Mouse (Mus musculus) spleen, adult 12 weeks (tissue): Measurements from ENCODE around the gene Plxnc1.
A peak's percentile ranks its signal among the peaks of the same experiment; 100 is the strongest.

Source experiments
- DNase-seq: peaks from one replicate; pipeline ENCODE4 v3.0.0; 2022; ENCODE audit warnings: low spot score

The Plxnc1 gene

GRCm38 (mm10) chr10:94919960-94920359, 24.7 kb downstream of the Plxnc1 start:
- no peak for DNase-seq

- peak; percentile 68 for DNase-seq
These were observed 25.1 kb downstream of the Plxnc1 start for GRCm38 (mm10) chr10:94919552-94919951.

GRCm38 (mm10) chr10:94918618-94919017, 26.0 kb downstream of the Plxnc1 start:
- DNase-seq: no peak

- DNase-seq: no peak
These were observed 26.6 kb downstream of the Plxnc1 start for GRCm38 (mm10) chr10:94917990-94918389.

- no peak for DNase-seq
These were observed 27.3 kb downstream of the Plxnc1 start for GRCm38 (mm10) chr10:94917354-94917753.

- no peak for DNase-seq
These were observed 28.0 kb downstream of the Plxnc1 start for GRCm38 (mm10) chr10:94916610-94917009.

GRCm38 (mm10) chr10:94915746-94916145, 28.9 kb downstream of the Plxnc1 start:
- no peak for DNase-seq

- no peak for DNase-seq
These were observed 30.6 kb downstream of the Plxnc1 start for GRCm38 (mm10) chr10:94914081-94914480.

- peak; percentile 27 for DNase-seq
These were observed 31.3 kb downstream of the Plxnc1 start for GRCm38 (mm10) chr10:94913336-94913739.

GRCm38 (mm10) chr10:94912551-94912950, 32.1 kb downstream of the Plxnc1 start:
- DNase-seq: peak; percentile 53

GRCm38 (mm10) chr10:94911102-94911501, 33.5 kb downstream of the Plxnc1 start:
- DNase-seq: no peak

GRCm38 (mm10) chr10:94910570-94910969, 34.1 kb downstream of the Plxnc1 start:
- DNase-seq: no peak

GRCm38 (mm10) chr10:94909789-94910188, 34.8 kb downstream of the Plxnc1 start:
- no peak for DNase-seq

GRCm38 (mm10) chr10:94908976-94909717, 35.5 kb downstream of the Plxnc1 start:
- DNase-seq: no peak

GRCm38 (mm10) chr10:94905689-94906473, 38.8 kb downstream of the Plxnc1 start:
- no peak for DNase-seq

- DNase-seq: no peak
These were observed 39.4 kb downstream of the Plxnc1 start for GRCm38 (mm10) chr10:94905219-94905618.

GRCm38 (mm10) chr10:94896950-94897349, 47.7 kb downstream of the Plxnc1 start:
- no peak for DNase-seq

GRCm38 (mm10) chr10:94896311-94896710, 48.3 kb downstream of the Plxnc1 start:
- no peak for DNase-seq

- DNase-seq: no peak
These were observed 48.8 kb downstream of the Plxnc1 start for GRCm38 (mm10) chr10:94895876-94896275.

- no peak for DNase-seq
These were observed 54.9 kb downstream of the Plxnc1 start for GRCm38 (mm10) chr10:94889735-94890134.

- DNase-seq: no peak
These were observed 61.4 kb downstream of the Plxnc1 start for GRCm38 (mm10) chr10:94883216-94883615.

GRCm38 (mm10) chr10:94871506-94871905, 73.1 kb downstream of the Plxnc1 start:
- no peak for DNase-seq

- no peak for DNase-seq
These were observed 73.5 kb downstream of the Plxnc1 start for GRCm38 (mm10) chr10:94871102-94871501.
